Mouse (Mus musculus) hindbrain, embryonic 11.5 days (tissue): ENCODE results near the gene Stn1. TPM values are rescaled to one million over a fixed set of nuclear protein-coding genes. Genes with fewer than 3 reads are reported as not detected.

ENCODE experiments used
- ATAC-seq: fragments of 200-750 bp; cut with Nextera tagmentation; 2 replicates; pipeline ENCODE4 v1.8.0; 2017; ENCODE audit warnings: mild to moderate bottlenecking, moderate TSS enrichment, moderate library complexity; ENCODE audit not compliant: low FRiP score
- DNase-seq: peaks from one replicate; pipeline ENCODE4 v3.0.0-alpha.2; 2015; ENCODE audit warnings: low spot score
- H3K27ac ChIP-seq: fragments of 300-500 bp; sonication (generic); 2 replicates; pipeline ENCODE4 v1.5.1; 2014; ENCODE audit warnings: mild to moderate bottlenecking, low read depth, low read length
- H3K27me3 ChIP-seq: fragments of 300-500 bp; sonication (generic); 2 replicates; pipeline ENCODE4 v1.6.1; 2014; ENCODE audit warnings: mild to moderate bottlenecking, low read length, moderate library complexity, mixed read lengths; ENCODE audit not compliant: control insufficient read depth, insufficient read depth
- H3K36me3 ChIP-seq: fragments of 300-500 bp; sonication (generic); 2 replicates; pipeline ENCODE4 v1.6.1; 2014; ENCODE audit warnings: mild to moderate bottlenecking, low read length, moderate library complexity, mixed read lengths; ENCODE audit not compliant: control insufficient read depth, insufficient read depth
- H3K4me1 ChIP-seq: fragments of 300-500 bp; sonication (generic); replicated peaks from 2 replicates; pipeline ENCODE4 v1.6.1; 2014; ENCODE audit warnings: low read length, mixed read lengths; ENCODE audit not compliant: control insufficient read depth, insufficient read depth
- H3K4me2 ChIP-seq: fragments of 300-500 bp; sonication (generic); replicated peaks from 2 replicates; pipeline ENCODE4 v1.6.1; 2014; ENCODE audit warnings: mild to moderate bottlenecking, low read depth, low read length
- H3K4me3 ChIP-seq: fragments of 300-500 bp; sonication (generic); 2 replicates; pipeline ENCODE4 v1.5.1; 2014; ENCODE audit warnings: low read depth, low read length
- H3K9ac ChIP-seq: fragments of 300-500 bp; sonication (generic); 2 replicates; pipeline ENCODE4 v1.6.1; 2014; ENCODE audit warnings: low read depth, low read length
- H3K9me3 ChIP-seq: fragments of 300-500 bp; sonication (generic); 2 replicates; pipeline ENCODE4 v1.6.1; 2016; ENCODE audit warnings: low read length; ENCODE audit not compliant: control insufficient read depth
- WGBS: fragments of 180-500 bp; shearing (Covaris S2); extraction: QIAGEN DNeasy Blood & Tissue Kit; methylation state at CpG from one replicate; pipeline ENCODE4 v1.1.7; 2014; 5-methylcytosine and 5-hydroxymethylcytosine counted together
- polyA plus RNA-seq: library from polyadenylated mRNA; unstranded; fragments of >200 nt; fragmentation: Nextera tagmentation; extraction: Ambion mirVana; gene quantifications from 2 replicates; pipeline ENCODE4 v1.2.1, GENCODE M21; 2014

Stn1 gene
- polyA plus RNA-seq, 1 experiment from 2014 or later, result 46.8 TPM

DNA sequence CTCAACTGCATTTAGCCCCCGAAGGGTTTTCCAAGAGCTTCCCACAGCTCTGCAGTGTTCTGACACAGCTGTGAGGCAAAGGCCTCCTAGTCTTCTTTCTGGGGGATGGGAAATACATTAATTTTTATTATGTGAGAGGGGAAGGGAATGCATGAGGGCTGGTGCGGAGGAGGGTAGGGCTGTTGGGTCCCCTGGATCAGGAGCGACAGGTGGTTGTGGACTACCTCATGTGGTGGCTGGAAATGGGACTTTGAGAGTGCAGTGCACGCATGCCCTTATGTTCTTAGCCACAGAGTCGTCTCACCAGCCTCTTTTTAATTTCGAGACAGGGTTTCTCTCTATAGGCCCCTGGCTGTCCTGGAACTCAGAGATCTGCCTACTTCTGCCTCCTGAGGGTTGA lies 39.6 kb downstream of the Stn1 start:
- H3K36me3 ChIP-seq, result no peaks in the 10 kb centered on the region
- DNase-seq (no peak), ATAC-seq (no peak)
- no peak overlapping the region for H3K27ac ChIP-seq
- H3K4me2 ChIP-seq, result no peak overlapping the region
- H3K4me3 ChIP-seq, result no peak overlapping the region
- 90% methylated on average over 6 of the region's 6 CpGs for whole genome bisulfite sequencing
- no peaks in the 10 kb centered on the region for H3K9me3 ChIP-seq
- H3K27me3 ChIP-seq, result no peaks in the 10 kb centered on the region
- H3K4me1 ChIP-seq, result peaks cover 7% of the 10 kb centered on the region; the same call in 1 of the 2 replicates
- no peak overlapping the region for H3K9ac ChIP-seq

DNA sequence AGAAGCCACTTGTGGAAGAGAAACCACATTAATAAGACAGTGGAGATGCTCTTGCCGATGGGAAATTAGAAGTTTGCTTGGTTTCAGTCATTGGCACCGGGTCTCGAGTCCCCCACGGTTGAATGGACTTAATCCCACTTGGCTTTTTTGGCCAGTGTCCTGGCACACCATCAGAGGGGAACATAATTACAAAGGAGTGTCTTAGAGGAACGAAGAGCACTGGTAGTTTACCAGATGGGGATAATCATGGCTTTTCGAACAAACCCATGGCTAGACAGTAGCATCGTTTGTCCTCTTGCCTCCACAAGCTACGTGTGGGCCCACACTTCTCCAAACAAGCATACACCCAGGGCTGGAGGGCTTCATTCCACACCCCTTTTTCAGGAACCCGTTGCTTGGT lies 40.0 kb downstream of the Stn1 start:
- no peaks in the 10 kb centered on the region for H3K36me3 ChIP-seq
- H3K4me3 ChIP-seq, result no peak overlapping the region
- ATAC-seq (no peak), DNase-seq (no peak)
- no peaks in the 10 kb centered on the region for H3K27me3 ChIP-seq
- peaks cover 9% of the 10 kb centered on the region; the same call in 1 of the 2 replicates for H3K4me1 ChIP-seq
- no peak overlapping the region for H3K4me2 ChIP-seq
- H3K27ac ChIP-seq, result no peak overlapping the region
- H3K9me3 ChIP-seq, result no peaks in the 10 kb centered on the region
- WGBS, result 93% methylated on average over 9 of the region's 9 CpGs
- H3K9ac ChIP-seq, result no peak overlapping the region

DNA sequence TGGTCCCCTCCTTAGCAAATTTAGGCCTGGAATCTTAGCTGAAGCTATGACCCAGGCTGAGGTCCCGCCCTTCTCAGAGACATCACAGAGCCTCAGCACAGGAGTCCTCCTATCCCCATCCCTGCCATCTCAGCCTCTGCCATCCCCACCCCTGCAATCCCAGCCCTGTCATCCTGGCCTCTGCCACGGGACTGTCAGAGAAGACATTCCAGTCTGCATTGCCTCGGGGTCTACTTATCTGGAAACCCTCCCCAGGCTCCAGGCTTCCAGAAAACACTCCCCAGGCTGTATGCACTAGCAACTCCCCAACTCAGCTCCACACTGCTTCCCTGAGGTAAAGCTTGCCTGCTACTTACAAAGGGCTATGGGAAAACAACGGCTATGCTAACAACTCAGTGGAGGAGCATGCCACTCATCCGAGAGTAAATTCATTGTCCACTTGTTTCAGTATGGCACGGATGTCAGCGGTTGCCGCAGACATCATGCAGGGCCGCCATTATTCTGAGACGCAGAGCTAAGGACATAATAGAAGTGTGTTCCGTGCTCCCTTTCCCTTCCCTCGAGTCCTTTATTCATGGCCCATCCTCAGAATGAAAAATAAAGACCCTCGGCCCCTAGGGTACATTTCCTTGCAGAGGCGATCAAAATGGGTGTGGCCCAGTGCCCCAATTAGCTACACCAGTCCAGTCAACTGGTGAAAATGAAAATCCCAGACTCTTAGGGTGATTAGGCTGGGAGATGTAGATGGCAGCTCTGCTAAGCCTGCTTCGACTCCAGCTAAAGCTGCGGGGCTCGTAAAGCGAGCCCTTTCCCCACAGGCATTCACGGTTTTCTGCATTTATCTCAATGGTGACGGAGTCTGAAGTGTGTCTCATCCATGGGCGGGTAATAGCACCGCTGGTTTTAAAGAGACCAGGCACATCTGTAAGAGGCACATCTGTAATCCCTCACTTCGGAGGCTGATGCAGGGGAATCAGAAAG lies 44.0 kb downstream of the Stn1 start:
- H3K9ac ChIP-seq, result peak overlapping the region; percentile 0; the same call in 1 of the 2 replicates
- peak; percentile 69 for DNase-seq

DNA sequence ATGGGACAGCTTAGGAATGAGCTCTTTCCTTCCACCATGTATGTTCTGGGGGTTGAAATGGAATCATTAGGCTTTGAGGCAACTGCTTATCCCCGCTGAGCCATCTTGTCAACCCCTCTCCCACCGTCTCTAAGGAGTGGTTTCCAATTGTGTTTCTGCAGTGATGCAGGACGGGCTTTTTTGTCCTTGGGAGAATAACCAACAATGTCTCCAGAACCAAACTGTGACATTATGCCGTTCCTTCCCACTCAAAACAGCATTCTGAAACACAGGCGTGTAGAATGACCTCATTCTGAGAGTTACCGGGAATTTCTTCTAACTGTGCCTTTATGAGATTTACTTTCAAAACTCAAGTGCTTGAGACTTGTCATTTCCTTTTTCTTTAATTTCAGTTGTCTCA lies 44.9 kb downstream of the Stn1 start:
- DNase-seq, result peak; percentile 55
- H3K36me3 ChIP-seq, result no peaks in the 10 kb centered on the region
- no peaks in the 10 kb centered on the region for H3K9me3 ChIP-seq
- H3K4me3 ChIP-seq, result no peak overlapping the region
- H3K27me3 ChIP-seq, result no peaks in the 10 kb centered on the region
- H3K4me1 ChIP-seq, result peaks cover 9% of the 10 kb centered on the region; the same call in 1 of the 2 replicates
- H3K9ac ChIP-seq, result no peak overlapping the region
- peak; percentile 38 for ATAC-seq
- H3K27ac ChIP-seq, result peak overlapping the region; percentile 85
- WGBS, result 23% methylated on average over 6 of the region's 6 CpGs
- H3K4me2 ChIP-seq, result no peak overlapping the region

More for the DNA sequence above, 44.0 kb downstream of the Stn1 start:
- Histone ChIP-seq H3K27me3 (no peaks in the 10 kb centered on the region), H3K4me1 (peaks cover 9% of the 10 kb centered on the region; the same call in 1 of the 2 replicates), H3K4me2 (peak overlapping the region; percentile 17), H3K36me3 (no peaks in the 10 kb centered on the region), H3K4me3 (no peak overlapping the region), H3K9me3 (no peaks in the 10 kb centered on the region), H3K27ac (peak overlapping the region; percentile 85)
- peak; percentile 73 for ATAC-seq
- 34% methylated on average over 23 of the region's 23 CpGs for WGBS

DNA sequence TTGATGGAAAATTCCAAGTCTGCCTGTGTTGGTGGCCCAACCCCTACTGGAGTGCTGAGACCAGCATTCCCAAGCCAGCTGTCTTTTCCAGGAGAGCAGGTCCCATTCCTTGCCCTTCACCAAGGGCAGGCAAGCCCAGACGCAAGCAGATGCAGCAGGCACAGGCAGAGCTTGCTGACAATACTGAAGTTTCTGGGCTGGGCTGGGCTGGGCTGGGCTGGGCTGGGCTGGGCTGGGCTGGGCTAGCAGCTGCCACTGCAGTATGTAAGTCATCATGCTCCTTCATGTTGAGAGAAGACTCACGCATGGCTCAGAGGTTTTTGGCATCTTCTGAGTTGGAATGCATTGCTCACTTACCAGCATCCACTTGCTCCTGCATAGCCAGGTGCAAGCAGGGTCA lies 45.5 kb downstream of the Stn1 start:
- no peak overlapping the region for H3K9ac ChIP-seq
- no peaks in the 10 kb centered on the region for H3K27me3 ChIP-seq
- no peak overlapping the region for H3K4me3 ChIP-seq
- peaks cover 9% of the 10 kb centered on the region; the same call in 1 of the 2 replicates for H3K4me1 ChIP-seq
- 58% methylated on average over 2 of the region's 2 CpGs for WGBS
- H3K36me3 ChIP-seq, result no peaks in the 10 kb centered on the region
- H3K27ac ChIP-seq, result peak overlapping the region; percentile 85; the same call in 1 of the 2 replicates
- DNase-seq (no peak), ATAC-seq (peak; percentile 53; the same call in 1 of the 2 replicates)
- no peaks in the 10 kb centered on the region for H3K9me3 ChIP-seq
- no peak overlapping the region for H3K4me2 ChIP-seq

DNA sequence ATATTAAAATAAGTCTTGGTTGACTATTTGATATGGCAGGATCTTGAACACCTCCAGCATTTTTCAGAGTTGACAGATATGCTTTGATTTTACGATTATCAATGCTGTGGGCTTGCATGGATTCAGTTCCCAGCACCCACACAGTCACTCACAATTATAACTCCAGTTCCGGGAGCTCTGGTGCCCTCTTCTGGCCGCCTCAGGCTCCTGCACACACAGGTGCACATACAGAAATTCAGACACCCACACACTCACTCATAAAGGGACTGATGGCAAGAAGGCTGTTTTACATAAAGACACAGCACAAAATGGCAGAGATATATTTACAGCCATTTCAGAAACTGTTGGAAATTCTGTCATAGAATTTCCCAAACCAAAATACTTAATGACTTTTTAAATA lies 48.1 kb downstream of the Stn1 start:
- Histone ChIP-seq H3K4me3 (no peak overlapping the region), H3K4me1 (peaks cover 9% of the 10 kb centered on the region; the same call in 1 of the 2 replicates), H3K36me3 (no peaks in the 10 kb centered on the region), H3K27ac (no peak overlapping the region), H3K27me3 (no peaks in the 10 kb centered on the region), H3K4me2 (no peak overlapping the region), H3K9me3 (no peaks in the 10 kb centered on the region), H3K9ac (no peak overlapping the region)
- WGBS, result 86% methylated on average over 3 of the region's 3 CpGs
- DNase-seq, result no peak
- ATAC-seq, result no peak

DNA sequence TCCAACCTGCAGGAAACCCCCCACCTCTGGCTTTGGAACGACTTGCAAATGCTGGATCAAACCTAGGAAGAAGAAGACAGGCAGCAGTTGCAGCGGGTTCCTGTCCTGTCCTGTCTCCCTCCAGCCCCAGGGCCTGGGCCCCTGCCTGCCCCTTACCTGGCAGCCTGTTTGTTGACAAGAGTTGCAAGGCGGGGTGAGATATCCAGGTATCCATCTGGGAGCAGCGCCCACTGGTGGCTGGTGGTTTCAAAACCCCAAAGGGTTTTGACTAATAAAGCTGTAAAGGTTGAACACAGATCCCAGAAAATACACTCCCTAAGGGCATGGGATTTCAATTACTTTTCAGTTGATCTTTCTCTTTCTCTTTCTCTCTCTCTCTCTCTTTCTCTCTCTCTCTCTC lies 49.1 kb downstream of the Stn1 start:
- Histone ChIP-seq H3K27ac (no peak overlapping the region), H3K4me3 (no peak overlapping the region), H3K9ac (no peak overlapping the region), H3K4me2 (no peak overlapping the region), H3K9me3 (no peaks in the 10 kb centered on the region), H3K4me1 (peaks cover 7% of the 10 kb centered on the region; the same call in 1 of the 2 replicates), H3K36me3 (no peaks in the 10 kb centered on the region), H3K27me3 (no peaks in the 10 kb centered on the region)
- ATAC-seq, result no peak
- DNase-seq, result no peak
- WGBS, result 28% methylated on average over 4 of the region's 4 CpGs

DNA sequence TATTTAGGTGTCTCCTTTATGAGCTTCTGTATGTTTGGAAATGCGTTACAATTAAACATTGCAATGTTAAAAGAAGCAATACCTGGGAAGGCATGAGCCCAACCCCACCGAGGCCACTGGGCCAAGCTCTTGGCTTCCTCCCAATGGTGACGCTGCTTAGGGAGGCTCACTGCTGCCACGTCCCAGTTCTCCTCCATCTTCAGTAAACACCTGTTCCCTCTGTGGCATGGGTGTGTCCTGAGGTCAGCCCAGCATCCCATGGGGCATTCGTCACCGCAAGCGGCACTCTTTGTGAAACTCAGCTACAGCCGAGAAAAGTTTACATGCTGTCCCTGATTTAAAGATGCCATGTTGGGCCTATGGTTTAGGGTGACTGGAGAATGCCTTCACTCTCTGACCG lies 49.7 kb downstream of the Stn1 start:
- Histone ChIP-seq H3K4me2 (no peak overlapping the region), H3K4me3 (no peak overlapping the region), H3K27ac (no peak overlapping the region), H3K9me3 (no peaks in the 10 kb centered on the region), H3K36me3 (no peaks in the 10 kb centered on the region), H3K9ac (no peak overlapping the region), H3K4me1 (0 out of 2 replicates have a peak, but pooled peaks cover 2% of the 10 kb centered on the region), H3K27me3 (no peaks in the 10 kb centered on the region)
- DNase-seq (no peak), ATAC-seq (no peak)
- WGBS, result 87% methylated on average over 9 of the region's 9 CpGs
